18 mouse cellular contexts compared by ENCODE assay signal in the genomic region with DNA sequence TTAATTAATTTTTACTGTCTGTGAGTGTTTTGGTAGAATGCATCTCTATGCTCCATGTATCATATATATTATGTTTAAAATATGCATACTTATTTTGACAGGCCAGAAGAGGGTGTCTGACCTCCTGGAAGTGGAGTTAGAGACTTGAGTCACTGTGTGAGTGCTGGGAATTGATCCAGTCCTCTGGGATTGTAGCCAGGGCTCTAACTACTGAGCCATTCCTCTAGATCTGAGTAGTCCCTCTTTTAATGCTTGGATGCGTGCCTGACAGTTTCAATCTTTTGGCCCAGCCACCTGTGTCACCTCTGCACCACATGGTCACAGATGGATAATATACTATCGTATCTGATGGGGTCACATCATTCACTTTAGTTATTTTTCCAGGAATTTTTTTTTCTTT.
"Had no signal": no experiment of that assay in that cellular context is flagged by ENCODE, and none has a peak within 500 bp of the region (broad histone marks: within the 10 kb centered on the region; RNA-seq: fewer than 3 reads in every experiment).

No protein-coding gene starts in this region.

- H3K4me3 ChIP-seq: limb, embryonic 12.5 days; limb, embryonic 15.5 days; liver, embryonic 13.5 days; midbrain, embryonic 15.5 days; neural tube, embryonic 13.5 days had no signal

- H3K4me1 ChIP-seq: limb, embryonic 12.5 days; limb, embryonic 15.5 days; liver, embryonic 13.5 days; midbrain, embryonic 15.5 days; neural tube, embryonic 13.5 days had no signal

- DNase-seq: kidney, adult 9 months; kidney, postnatal 14 days; kidney, postnatal 4 days; left cerebral cortex, postnatal 4 days; liver, embryonic 13.5 days; lung, adult 2 months; lung, postnatal 36 days; retina, postnatal 1 day; right cerebral cortex, postnatal 25 days; spleen, adult 18-20 months; thymus, adult 18-20 months; thymus, postnatal 36 days had no signal

- H3K4me2 ChIP-seq: limb, embryonic 12.5 days; limb, embryonic 15.5 days; liver, embryonic 13.5 days; midbrain, embryonic 11.5 days; midbrain, embryonic 15.5 days; neural tube, embryonic 13.5 days had no signal

- H3K27ac ChIP-seq: limb, embryonic 12.5 days; limb, embryonic 15.5 days; liver, embryonic 13.5 days; midbrain, embryonic 15.5 days; neural tube, embryonic 13.5 days had no signal

- ATAC-seq: lung, postnatal 0 days; midbrain, embryonic 15.5 days had no signal

- H3K27me3 ChIP-seq: limb, embryonic 12.5 days; limb, embryonic 15.5 days; liver, embryonic 13.5 days; midbrain, embryonic 15.5 days; neural tube, embryonic 13.5 days had no signal

- H3K9me3 ChIP-seq: limb, embryonic 12.5 days; limb, embryonic 15.5 days; liver, embryonic 13.5 days; midbrain, embryonic 15.5 days; neural tube, embryonic 13.5 days had no signal

- H3K9ac ChIP-seq: limb, embryonic 12.5 days; limb, embryonic 15.5 days; liver, embryonic 13.5 days; midbrain, embryonic 15.5 days; neural tube, embryonic 13.5 days had no signal

- H3K36me3 ChIP-seq: limb, embryonic 15.5 days; liver, embryonic 13.5 days; midbrain, embryonic 15.5 days; neural tube, embryonic 13.5 days had no signal
